Mouse (Mus musculus) limb, embryonic 11.5 days (tissue): ENCODE data around the gene Gpc6. TPM values are rescaled to one million over a fixed set of nuclear protein-coding genes. Genes with fewer than 3 reads are reported as not detected.

Source experiments
- ATAC-seq: fragments of 200-750 bp; cut with Nextera tagmentation; 2 replicates; pipeline ENCODE4 v1.8.0; 2017; ENCODE audit warnings: low read depth; ENCODE audit not compliant: insufficient number of reproducible peaks, low FRiP score, low TSS enrichment
- DNase-seq: peaks from one replicate; pipeline ENCODE4 v3.0.0-alpha.2; 2015; ENCODE audit warnings: low spot score
- H3K27ac ChIP-seq: fragments of 300-500 bp; sonication (generic); replicated peaks from 2 replicates; pipeline ENCODE4 v1.5.1; 2014; ENCODE audit warnings: low read depth, mild to moderate bottlenecking, low read length
- H3K27me3 ChIP-seq: fragments of 300-500 bp; sonication (generic); 2 replicates; pipeline ENCODE4 v1.6.1; 2014; ENCODE audit warnings: mild to moderate bottlenecking, low read length, mixed read lengths; ENCODE audit not compliant: control insufficient read depth, insufficient read depth
- H3K36me3 ChIP-seq: fragments of 300-500 bp; sonication (generic); 2 replicates; pipeline ENCODE4 v1.6.1; 2014; ENCODE audit warnings: mild to moderate bottlenecking, low read length, moderate library complexity, mixed read lengths; ENCODE audit not compliant: control insufficient read depth, insufficient read depth
- H3K4me1 ChIP-seq: fragments of 300-500 bp; sonication (generic); 2 replicates; pipeline ENCODE4 v1.6.1; 2014; ENCODE audit warnings: low read length, mixed read lengths; ENCODE audit not compliant: control insufficient read depth, insufficient read depth
- H3K4me2 ChIP-seq: fragments of 300-500 bp; sonication (generic); 2 replicates; pipeline ENCODE4 v1.6.1; 2014; ENCODE audit warnings: low read depth, mild to moderate bottlenecking, moderate library complexity; ENCODE audit not compliant: severe bottlenecking
- H3K4me3 ChIP-seq: fragments of 300-500 bp; sonication (generic); 2 replicates; pipeline ENCODE4 v1.5.1; 2014; ENCODE audit warnings: low read depth, low read length
- H3K9ac ChIP-seq: fragments of 300-500 bp; sonication (generic); 2 replicates; pipeline ENCODE4 v1.6.1; 2014; ENCODE audit warnings: mild to moderate bottlenecking, low read length
- H3K9me3 ChIP-seq: fragments of 300-500 bp; sonication (generic); 2 replicates; pipeline ENCODE4 v1.6.1; 2016; ENCODE audit warnings: low read length; ENCODE audit not compliant: control insufficient read depth
- WGBS: fragments of 180-500 bp; shearing (Covaris S2); extraction: QIAGEN DNeasy Blood & Tissue Kit; methylation state at CpG from one replicate; pipeline ENCODE4 v1.1.7; 2014; 5-methylcytosine and 5-hydroxymethylcytosine counted together
- polyA plus RNA-seq: library from polyadenylated mRNA; unstranded; fragments of >200 nt; fragmentation: Nextera tagmentation; extraction: Ambion mirVana; gene quantifications from 2 replicates; pipeline ENCODE4 v1.2.1, GENCODE M21; 2014

Gpc6 gene
- polyA plus RNA-seq, 1 experiment from 2014 or later: 39.1 TPM

DNA sequence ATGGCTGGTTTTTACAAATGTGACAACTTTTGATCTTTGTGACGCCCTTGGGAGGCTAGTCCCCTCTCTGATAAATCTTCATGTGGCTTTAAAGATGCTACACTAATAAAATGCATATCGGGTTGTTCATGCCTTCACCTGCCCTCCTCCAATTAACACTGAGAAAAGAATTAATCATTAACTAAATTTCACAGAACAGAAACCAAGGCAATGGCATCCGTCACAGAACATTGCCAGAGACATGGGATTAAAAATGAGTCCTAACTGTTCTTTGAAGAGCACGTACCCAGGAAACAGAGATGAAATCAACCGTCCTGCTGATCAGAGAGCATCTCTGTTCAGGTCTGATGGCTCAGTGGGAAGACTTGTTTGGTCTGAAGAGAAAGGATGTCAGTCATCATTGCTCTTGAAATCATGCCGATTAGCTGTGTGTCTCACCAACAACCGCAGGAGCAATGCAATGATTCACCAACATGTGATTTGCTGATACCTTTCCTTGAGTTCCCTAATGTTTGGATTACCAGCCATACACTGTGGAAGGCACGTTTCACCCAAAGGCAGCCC lies 734.2 kb downstream of the Gpc6 start:
- Histone ChIP-seq H3K27me3 (no peaks in the 10 kb centered on the region), H3K27ac (no peak overlapping the region), H3K9ac (no peak overlapping the region), H3K4me1 (no peaks in the 10 kb centered on the region), H3K4me3 (no peak overlapping the region), H3K36me3 (no peaks in the 10 kb centered on the region), H3K4me2 (no peak overlapping the region), H3K9me3 (no peaks in the 10 kb centered on the region)
- no peak for ATAC-seq
- peak; percentile 11 for DNase-seq
- WGBS: 88% methylated on average over 8 of the region's 8 CpGs

DNA sequence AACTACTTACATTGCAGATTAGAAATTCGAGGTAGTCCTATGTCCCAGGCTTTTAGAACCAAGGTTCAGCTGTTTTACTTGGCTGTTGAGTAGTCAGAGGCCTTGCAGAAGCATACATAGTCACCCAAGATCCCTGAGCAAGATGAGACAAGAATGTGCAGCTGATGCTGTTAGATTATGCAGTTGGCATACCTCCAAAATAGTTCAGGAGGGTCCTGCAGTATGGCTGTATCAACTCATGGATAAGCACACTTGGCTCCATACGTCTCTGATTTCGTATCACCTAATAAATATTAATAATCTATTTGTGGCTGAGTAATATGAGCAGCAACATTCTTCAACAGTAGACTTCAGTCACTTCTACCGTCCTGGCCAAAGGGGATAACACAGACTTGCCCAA lies 737.1 kb downstream of the Gpc6 start:
- Histone ChIP-seq H3K4me3 (no peak overlapping the region), H3K4me1 (no peaks in the 10 kb centered on the region), H3K4me2 (no peak overlapping the region), H3K9me3 (no peaks in the 10 kb centered on the region), H3K27ac (no peak overlapping the region), H3K36me3 (no peaks in the 10 kb centered on the region), H3K27me3 (no peaks in the 10 kb centered on the region), H3K9ac (no peak overlapping the region)
- 85% methylated on average over 4 of the region's 4 CpGs for WGBS
- no peak for DNase-seq
- no peak for ATAC-seq

DNA sequence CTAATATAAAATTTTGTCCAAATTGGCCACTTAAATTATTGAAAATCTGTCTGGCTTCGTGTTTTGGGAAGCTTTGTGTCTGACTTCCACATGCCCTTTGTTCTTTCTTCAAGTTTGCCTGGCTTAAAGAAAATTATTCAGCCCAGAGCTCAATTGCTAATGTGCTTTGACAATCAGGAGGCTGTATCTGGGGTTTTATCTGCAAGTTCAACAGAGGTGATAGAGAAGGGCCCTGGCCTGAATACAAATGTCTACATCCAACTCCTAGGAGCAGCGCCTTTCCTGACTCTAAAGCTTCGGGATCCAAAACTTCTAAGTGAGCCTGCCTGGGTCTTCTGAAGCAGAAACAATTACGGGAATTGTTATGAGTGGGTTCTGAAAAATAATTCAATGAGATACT lies 739.7 kb downstream of the Gpc6 start:
- Histone ChIP-seq H3K27ac (no peak overlapping the region), H3K9me3 (no peaks in the 10 kb centered on the region), H3K27me3 (no peaks in the 10 kb centered on the region), H3K4me1 (no peaks in the 10 kb centered on the region), H3K9ac (no peak overlapping the region), H3K4me3 (no peak overlapping the region), H3K4me2 (no peak overlapping the region), H3K36me3 (no peaks in the 10 kb centered on the region)
- 87% methylated on average over 4 of the region's 4 CpGs for WGBS
- ATAC-seq (no peak), DNase-seq (no peak)

DNA sequence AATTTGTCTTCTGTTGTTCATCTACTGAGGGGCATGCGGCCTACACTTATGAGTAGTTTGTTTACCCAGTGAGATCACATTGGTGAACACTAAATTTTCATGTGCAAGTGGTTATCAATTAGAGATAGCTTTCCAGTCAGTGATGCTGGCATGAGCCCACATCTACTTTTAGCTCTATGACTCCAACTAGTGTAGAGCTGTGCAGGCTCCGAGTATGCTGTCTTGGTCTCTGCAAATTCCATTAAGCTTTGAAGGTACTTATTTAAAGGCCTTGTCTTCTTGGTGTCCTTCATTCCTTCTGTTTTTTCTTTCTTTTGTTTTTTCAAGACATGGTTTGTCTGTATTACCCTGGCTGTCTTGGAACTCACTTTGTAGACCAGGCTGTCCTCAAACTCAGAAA lies 741.0 kb downstream of the Gpc6 start:
- ATAC-seq (no peak), DNase-seq (no peak)
- Histone ChIP-seq H3K27ac (no peak overlapping the region), H3K9ac (no peak overlapping the region), H3K27me3 (no peaks in the 10 kb centered on the region), H3K36me3 (no peaks in the 10 kb centered on the region), H3K4me2 (no peak overlapping the region), H3K9me3 (no peaks in the 10 kb centered on the region), H3K4me1 (no peaks in the 10 kb centered on the region), H3K4me3 (no peak overlapping the region)
- 94% methylated on average over 2 of the region's 2 CpGs for WGBS

DNA sequence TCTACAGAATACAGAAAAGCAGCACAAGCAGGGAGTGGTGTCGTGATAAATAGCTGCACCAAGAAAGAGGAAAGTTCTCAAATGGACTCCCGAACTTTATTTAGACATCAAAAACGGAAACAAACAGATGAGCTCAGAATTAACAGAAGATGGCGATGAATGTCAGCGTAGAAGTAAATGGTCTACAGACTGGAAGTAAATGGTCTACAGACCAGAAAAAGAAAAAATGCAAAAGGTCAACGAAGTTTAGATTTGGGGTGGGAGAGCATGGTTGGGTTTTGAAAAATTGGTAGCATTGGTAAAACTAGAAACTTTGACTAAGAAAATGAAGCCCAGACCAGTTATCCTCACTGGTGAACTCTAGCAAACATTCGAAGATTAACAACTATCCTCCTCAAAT lies 748.4 kb downstream of the Gpc6 start:
- WGBS: 92% methylated on average over 7 of the region's 7 CpGs
- no peaks in the 10 kb centered on the region for H3K36me3 ChIP-seq
- H3K27me3 ChIP-seq: no peaks in the 10 kb centered on the region
- H3K9me3 ChIP-seq: no peaks in the 10 kb centered on the region
- H3K4me3 ChIP-seq: no peak overlapping the region
- ATAC-seq (no peak), DNase-seq (no peak)
- no peaks in the 10 kb centered on the region for H3K4me1 ChIP-seq
- H3K4me2 ChIP-seq: no peak overlapping the region
- no peak overlapping the region for H3K9ac ChIP-seq
- H3K27ac ChIP-seq: no peak overlapping the region

DNA sequence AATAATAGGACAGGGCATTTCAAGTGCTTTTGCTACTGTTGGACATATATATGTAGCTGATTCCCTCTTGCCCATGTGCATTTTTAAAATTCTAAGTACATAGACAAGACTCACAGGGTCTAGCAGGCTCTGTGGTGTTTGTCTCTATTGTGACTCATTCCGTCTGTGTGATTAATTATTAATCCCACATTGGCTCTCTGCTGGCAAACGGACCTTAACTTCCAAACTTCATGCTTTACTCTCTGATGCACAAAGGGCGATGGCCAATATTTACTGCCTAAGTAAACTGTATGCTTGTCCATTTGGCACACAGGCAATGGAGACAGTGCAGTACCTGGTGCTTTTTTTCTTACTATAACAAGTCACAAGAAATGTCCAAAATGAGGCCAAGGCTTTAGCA lies 749.4 kb downstream of the Gpc6 start:
- 77% methylated on average over 3 of the region's 3 CpGs for WGBS
- H3K27me3 ChIP-seq: no peaks in the 10 kb centered on the region
- H3K4me1 ChIP-seq: no peaks in the 10 kb centered on the region

DNA sequence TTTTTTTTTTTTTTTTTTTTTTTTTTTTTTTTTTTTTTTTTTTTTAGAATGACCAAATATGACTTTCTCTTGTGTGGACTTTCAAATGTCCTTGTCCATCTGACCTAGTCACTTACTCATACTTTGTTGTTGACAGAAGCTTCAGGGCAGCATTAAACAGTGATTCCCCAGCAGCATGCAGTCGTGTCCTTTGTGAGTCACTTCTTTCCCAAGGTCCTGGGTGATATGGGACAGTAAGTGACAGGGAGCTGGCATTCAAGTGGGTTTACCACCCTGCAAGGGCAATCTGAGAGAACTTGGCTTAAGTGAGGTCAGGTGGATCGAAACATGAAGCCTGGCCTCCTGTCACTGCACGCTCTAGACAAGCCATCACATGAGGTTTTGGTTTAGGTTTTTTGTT lies 754.8 kb downstream of the Gpc6 start:
- Histone ChIP-seq H3K27ac (no peak overlapping the region), H3K4me2 (no peak overlapping the region), H3K4me1 (peaks cover 6% of the 10 kb centered on the region; the same call in 1 of the 2 replicates), H3K27me3 (no peaks in the 10 kb centered on the region), H3K36me3 (no peaks in the 10 kb centered on the region), H3K4me3 (no peak overlapping the region), H3K9ac (no peak overlapping the region), H3K9me3 (no peaks in the 10 kb centered on the region)
- WGBS: 54% methylated on average over 3 of the region's 3 CpGs
- ATAC-seq (no peak), DNase-seq (no peak)

More for the DNA sequence above, 749.4 kb downstream of the Gpc6 start:
- ATAC-seq: no peak
- Histone ChIP-seq H3K4me2 (no peak overlapping the region), H3K36me3 (no peaks in the 10 kb centered on the region), H3K4me3 (no peak overlapping the region), H3K9me3 (no peaks in the 10 kb centered on the region), H3K27ac (no peak overlapping the region), H3K9ac (no peak overlapping the region)
- DNase-seq: no peak

DNA sequence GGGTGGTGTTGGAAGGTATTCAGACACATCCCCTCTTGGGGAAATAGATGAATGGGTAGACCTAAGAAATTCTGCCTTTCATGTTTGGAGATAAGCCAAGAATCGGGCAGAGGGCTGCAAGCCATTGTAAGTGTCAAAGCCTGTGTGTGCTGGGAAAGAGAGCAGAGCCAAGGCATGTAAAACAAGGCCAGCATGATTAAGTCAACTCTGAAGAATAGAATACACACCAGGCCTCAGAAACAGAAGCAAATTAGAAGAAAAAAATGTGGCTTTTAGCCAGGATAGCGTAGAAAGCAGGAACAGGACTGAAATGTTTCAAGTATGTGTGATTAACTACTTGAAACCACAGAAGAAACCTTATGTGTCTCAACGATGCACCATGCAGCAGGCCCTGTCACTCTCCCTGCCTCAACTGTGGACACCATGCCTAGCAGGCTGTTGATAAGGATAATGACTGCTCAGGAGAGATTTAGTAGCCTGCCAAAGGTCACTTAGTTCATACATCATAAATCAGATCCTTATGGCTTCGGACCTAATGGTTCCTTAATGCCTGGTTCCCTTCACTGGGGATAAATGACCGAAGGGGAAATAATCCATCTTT lies 756.3 kb downstream of the Gpc6 start:
- Histone ChIP-seq H3K9me3 (no peaks in the 10 kb centered on the region), H3K4me2 (no peak overlapping the region), H3K27ac (no peak overlapping the region), H3K4me3 (no peak overlapping the region), H3K36me3 (no peaks in the 10 kb centered on the region), H3K9ac (no peak overlapping the region), H3K27me3 (no peaks in the 10 kb centered on the region), H3K4me1 (peaks cover 6% of the 10 kb centered on the region; the same call in 1 of the 2 replicates)
- DNase-seq: peak; percentile 27
- 11% methylated on average over 5 of the region's 5 CpGs for WGBS
- no peak for ATAC-seq

DNA sequence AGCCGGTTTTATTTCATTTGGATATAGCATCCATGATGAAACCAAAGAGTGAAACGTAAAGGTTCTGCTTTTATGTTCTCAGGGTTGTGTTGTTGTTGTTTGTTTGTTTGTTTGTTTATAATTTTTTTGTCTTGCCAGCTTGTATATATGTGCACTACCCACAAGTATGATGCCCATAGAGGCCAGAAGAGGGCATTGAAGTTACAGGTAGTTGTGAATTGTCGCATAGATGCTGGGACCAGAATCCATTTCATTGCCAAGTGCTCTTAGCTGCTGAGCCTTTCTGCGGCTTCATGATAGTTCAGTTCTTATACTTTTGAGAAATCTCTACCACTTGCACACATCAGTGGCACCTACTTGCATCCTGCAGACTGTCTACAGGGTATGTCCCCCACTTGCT lies 758.0 kb downstream of the Gpc6 start:
- no peaks in the 10 kb centered on the region for H3K27me3 ChIP-seq
- H3K4me3 ChIP-seq: no peak overlapping the region
- no peaks in the 10 kb centered on the region for H3K9me3 ChIP-seq
- no peak overlapping the region for H3K9ac ChIP-seq
- peaks cover 6% of the 10 kb centered on the region; the same call in 1 of the 2 replicates for H3K4me1 ChIP-seq
- no peaks in the 10 kb centered on the region for H3K36me3 ChIP-seq
- 94% methylated on average over 4 of the region's 4 CpGs for WGBS
- H3K4me2 ChIP-seq: no peak overlapping the region
- DNase-seq (no peak), ATAC-seq (no peak)
- H3K27ac ChIP-seq: no peak overlapping the region
